Mouse (Mus musculus) telencephalon, adult 2 months (tissue): ENCODE measurements at regions not wholly inside any gene's neighbourhood (a gene's known extent, or its start where the extent isn't known, plus 50 kb on each side); places are given as distances from the start of the nearest gene placed in this dataset.

ENCODE experiments used
- DNase-seq: peaks from one replicate; pipeline ENCODE4 v3.0.0-alpha.2; 2011; ENCODE audit warnings: low read depth, low spot score

- DNase-seq: no peak
Observed at GRCm38 (mm10) chr13:51297231-51297880, 111.1 kb upstream of the S1pr3 start.

GRCm38 (mm10) chr13:51299047-51299760, 109.2 kb upstream of the S1pr3 start:
- DNase-seq: no peak

- DNase-seq: no peak
Observed at GRCm38 (mm10) chr13:51301476-51301875, 107.0 kb upstream of the S1pr3 start.

DNA sequence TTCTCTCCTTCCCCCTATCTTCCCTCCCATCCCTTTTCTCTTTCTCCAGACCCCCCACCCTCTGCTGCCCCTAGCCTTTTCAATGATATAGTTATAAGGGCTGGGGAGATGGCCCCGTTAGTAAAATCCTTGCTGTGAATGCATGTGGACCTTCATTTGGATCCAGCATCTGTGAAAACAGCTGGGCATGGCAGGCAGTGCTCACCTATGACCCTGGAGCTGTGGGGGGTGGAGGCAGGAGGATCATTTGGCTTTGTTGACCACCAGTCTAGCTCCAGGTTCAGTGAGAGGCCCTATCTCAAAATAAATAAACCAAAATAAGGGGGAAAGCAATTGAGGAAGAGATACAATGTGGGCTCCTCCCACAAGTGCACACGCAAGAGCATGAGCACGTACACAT, 105.3 kb upstream of the S1pr3 start:
- DNase-seq: no peak

GRCm38 (mm10) chr13:51304631-51305030, 103.8 kb upstream of the S1pr3 start:
- DNase-seq: no peak

DNA sequence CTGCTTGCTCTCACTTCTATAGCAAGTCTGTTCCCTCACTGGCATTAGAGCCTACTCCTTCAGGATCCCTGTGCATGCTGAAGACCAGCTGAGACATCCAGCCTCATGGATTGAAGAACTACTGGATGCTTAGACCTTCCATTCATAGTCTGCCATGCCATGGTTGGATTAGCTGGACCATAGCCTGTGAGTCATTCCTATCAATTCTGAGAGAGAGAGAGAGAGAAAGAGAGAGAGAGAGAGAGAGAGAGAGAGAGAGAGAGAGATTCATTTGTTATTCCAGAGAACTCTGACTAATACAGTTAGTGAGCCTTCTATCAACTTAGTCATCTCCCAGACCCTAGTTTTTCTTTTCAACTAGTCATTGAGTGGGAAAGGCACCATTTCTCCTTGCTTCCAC, 99.0 kb upstream of the S1pr3 start:
- DNase-seq: no peak

DNA sequence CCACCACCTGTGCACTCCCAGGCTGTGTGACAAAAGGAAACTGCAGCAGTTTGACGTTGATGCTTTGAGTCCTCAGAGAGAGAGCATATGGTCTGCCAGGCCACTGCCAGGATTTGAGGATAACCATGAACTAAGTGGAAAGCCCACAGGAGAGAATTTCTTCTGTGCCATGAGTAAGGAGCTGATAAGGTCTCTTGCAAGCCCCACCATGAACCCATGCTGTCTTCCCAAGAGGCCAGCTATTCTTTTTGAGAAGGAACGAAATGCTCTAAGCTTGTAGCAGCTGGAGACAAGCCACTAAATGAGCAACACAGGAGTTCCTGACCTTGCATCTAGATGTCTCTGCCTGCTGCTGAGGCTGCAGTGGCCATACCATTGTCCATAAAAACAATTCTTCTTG, 98.4 kb upstream of the S1pr3 start:
- DNase-seq: no peak

- no peak for DNase-seq
Observed at GRCm38 (mm10) chr13:51311679-51312255, 96.7 kb upstream of the S1pr3 start.

GRCm38 (mm10) chr13:51313129-51313850, 95.1 kb upstream of the S1pr3 start:
- no peak for DNase-seq

- DNase-seq: no peak
Observed at GRCm38 (mm10) chr13:51314541-51314977, 93.9 kb upstream of the S1pr3 start.

GRCm38 (mm10) chr13:51315008-51315778, 93.2 kb upstream of the S1pr3 start:
- DNase-seq: no peak

DNA sequence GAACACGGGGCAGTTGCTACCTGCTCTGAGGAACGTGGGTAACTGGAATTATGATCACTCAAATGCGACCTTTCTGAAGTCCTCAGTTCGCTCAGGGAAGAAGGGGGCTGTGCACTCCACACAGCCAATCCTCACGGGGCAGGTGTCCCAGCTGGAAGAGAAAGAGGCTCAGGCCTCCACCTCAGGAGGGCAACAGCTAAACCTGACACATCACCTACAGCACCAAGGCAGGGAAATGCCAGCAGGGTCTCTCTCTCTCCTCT, 92.7 kb upstream of the S1pr3 start:
- DNase-seq: no peak

DNA sequence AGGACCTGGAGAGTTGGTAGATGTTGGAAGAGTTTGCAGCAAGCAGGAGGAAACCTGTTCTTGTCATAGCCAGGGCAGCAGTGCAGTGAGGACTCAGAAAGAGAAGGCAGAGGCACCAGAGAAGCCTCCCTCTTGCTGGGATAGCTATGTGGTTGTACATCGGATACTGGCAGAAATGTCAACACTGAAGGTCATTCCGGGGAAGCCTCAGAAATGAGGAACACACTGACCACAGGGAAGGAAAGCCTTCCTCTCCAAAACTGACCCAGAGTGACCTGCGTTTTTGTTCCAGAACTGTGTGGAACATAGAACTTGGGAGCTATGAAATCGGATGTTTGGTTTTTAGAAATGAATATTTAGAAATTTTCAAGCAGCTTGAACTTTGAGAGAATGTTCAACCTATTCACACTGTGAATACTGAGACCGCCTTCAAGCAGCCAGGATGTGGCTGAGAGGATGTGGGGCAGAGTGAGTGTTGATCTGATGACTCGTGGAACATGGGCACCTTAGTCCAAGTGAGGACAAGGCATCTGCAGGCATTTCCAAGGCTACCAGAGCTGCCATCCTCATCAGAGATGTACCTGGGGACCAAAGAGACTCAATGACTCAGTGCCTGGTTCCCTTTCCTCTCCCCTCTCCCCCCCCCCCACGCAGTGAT, 85.3 kb upstream of the S1pr3 start:
- DNase-seq: no peak

- no peak for DNase-seq
Observed at GRCm38 (mm10) chr13:51324714-51325113, 83.7 kb upstream of the S1pr3 start.

GRCm38 (mm10) chr13:51325298-51325697, 83.1 kb upstream of the S1pr3 start:
- no peak for DNase-seq

- no peak for DNase-seq
Observed at GRCm38 (mm10) chr13:51326128-51326527, 82.3 kb upstream of the S1pr3 start.

DNA sequence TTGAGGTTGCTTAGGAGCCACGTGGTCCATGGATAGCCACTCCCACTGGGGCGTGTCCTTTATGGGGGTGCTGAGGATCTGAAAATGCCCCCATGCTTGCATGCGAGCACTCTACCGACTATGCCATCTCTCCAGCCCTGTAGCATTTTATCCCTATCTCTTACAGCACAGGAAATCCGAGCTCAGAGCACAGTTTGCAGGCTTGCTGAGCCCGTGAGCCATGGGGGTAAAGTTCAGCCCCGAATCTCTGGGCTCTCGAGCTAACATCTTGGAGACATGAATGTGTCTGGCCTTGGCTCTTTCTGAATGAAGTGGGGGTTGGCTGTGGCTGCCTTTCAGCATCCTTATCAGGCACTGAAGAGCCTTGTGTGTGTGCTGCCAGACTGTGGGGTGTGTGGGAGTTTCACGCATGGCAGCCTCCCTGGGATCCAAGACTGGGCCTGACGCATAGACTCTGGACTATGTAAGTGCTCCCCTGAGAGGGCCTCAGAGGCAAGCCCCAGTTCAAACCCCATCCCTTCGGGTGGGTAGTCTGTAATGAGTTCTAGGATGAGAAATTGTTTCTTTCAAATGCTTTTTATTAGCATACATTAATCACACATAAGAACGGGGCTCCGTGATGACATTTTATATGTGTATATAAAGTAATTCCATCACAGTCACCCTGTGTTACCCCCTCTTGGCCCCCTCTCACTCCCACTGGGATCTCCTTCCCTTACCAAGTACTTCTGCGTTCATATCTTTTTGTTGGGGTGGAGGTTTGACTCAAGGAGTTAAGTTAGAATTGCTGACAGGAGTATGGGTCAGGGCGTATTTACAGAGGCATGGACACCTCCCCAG, 80.1 kb upstream of the S1pr3 start:
- DNase-seq: peak; percentile 46

- DNase-seq: no peak
Observed at GRCm38 (mm10) chr13:51328971-51329346, 79.5 kb upstream of the S1pr3 start.

DNA sequence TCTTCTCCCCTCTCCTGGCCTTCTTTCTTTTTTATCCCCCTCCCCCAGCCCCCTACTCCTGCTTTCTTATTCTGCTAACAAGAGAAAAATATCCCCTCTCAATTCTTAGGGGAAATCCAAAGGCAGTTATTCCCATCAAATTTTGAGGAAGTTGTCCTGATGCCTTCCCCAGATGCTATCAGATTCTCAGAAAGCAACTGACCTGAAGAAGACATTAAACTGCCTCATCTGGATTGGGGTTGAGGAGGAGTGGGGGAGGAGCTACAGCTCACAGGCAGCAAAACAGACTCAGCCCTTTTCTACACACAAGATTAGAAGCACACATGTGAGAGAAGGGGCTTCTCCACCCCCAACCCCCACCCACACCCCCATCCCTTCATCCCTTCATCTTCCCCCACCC, 78.7 kb upstream of the S1pr3 start:
- no peak for DNase-seq

DNA sequence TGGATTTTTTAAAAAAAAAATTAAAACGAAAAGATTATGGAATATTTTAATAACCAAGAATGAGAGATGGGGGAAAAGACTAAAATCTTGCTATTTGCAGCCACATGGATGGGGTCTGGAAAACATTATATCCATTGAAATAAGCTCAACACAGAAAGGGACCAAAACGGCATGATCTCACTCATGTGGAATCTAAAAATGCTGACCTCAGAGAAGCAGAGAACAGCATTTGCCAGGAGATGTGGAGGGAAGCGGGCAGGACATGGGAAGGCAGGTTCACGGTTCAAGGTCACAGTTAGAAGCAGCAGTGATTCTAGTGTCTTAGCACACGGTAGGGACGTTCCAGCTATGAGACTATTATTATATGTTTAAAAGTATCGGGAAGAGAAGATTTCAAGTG, 76.2 kb upstream of the S1pr3 start:
- no peak for DNase-seq

GRCm38 (mm10) chr13:51333481-51333880, 75.0 kb upstream of the S1pr3 start:
- DNase-seq: no peak
